ENCODE assay signal across 8 mouse cellular contexts in genomic region chr5:88886349-88886667, GRCm38 (mm10). TPM values are rescaled to one million over a fixed set of nuclear protein-coding genes. Genes with fewer than 3 reads are reported as not detected.
A peak's percentile ranks its signal among the peaks of the same experiment; 100 is the strongest.
DNase-seq lines count a peak whose midpoint lies in the region; ATAC-seq and TF ChIP-seq lines count a peak whose summit lies in the region.

No protein-coding gene starts in this region.

- H3K4me2 ChIP-seq in liver, embryonic 13.5 days = peak overlapping the region; percentile 67

- DNase-seq in testis, postnatal 10 days (ENCODE audit: low spot score) = no peak
- no peak for DNase-seq in liver, embryonic 13.5 days
- no peak for DNase-seq in retina, postnatal 1 day
- DNase-seq in right cerebral cortex, adult 2 months (ENCODE audit: low spot score in 2 of 2) = no peak

- no peaks in the 10 kb centered on the region for H3K4me1 ChIP-seq in erythroblast, embryonic 14.5 days (ENCODE audit: control insufficient read depth)
- peaks cover 9% of the 10 kb centered on the region for H3K4me1 ChIP-seq in testis, adult 2 months (ENCODE audit: control insufficient read depth, insufficient read depth, low read length)
- peaks cover 9% of the 10 kb centered on the region; the same call in 1 of the 2 replicates for H3K4me1 ChIP-seq in liver, embryonic 13.5 days (replicated peaks)

- H3K27me3 ChIP-seq in erythroblast, embryonic 14.5 days (ENCODE audit: control insufficient read depth) = peaks cover 54% of the 10 kb centered on the region
- H3K27me3 ChIP-seq in testis, adult 2 months (ENCODE audit: control insufficient read depth, insufficient read depth, low read length) = no peaks in the 10 kb centered on the region
- H3K27me3 ChIP-seq in liver, embryonic 13.5 days = peaks cover 55% of the 10 kb centered on the region

- ATAC-seq in erythroblast, adult 5-6 weeks (replicated peaks; ENCODE audit: low FRiP score, poor library complexity, severe bottlenecking) = no peak
- no peak for ATAC-seq in liver, embryonic 13.5 days (ENCODE audit: low read depth)
- no peak; the same call in 1 of the 2 replicates for ATAC-seq in frontal cortex, adult (ENCODE audit: low TSS enrichment)

- TF ChIP-seq POLR2A in testis, adult 2 months (IDR thresholded peaks at IDR 0.05; ENCODE audit: control insufficient read depth, low read depth, low read length) = no peak

- WGBS in liver, embryonic 13.5 days (ENCODE audit: insufficient replicate concordance) = 2% methylated on average over 14 of the region's 14 CpGs

- TF ChIP-seq CTCF in testis, adult 2 months (IDR thresholded peaks at IDR 0.05; ENCODE audit: control insufficient read depth, insufficient read depth, insufficient replicate concordance, low read depth, low read length) = no peak

- no peaks in the 10 kb centered on the region for H3K9me3 ChIP-seq in erythroblast, embryonic 14.5 days (ENCODE audit: control insufficient read depth, low read length)
- no peaks in the 10 kb centered on the region for H3K9me3 ChIP-seq in liver, embryonic 13.5 days (replicated peaks)

- peak overlapping the region; percentile 24 for H3K4me3 ChIP-seq in erythroblast, embryonic 14.5 days (replicated peaks)
- H3K4me3 ChIP-seq in testis, adult 2 months (ENCODE audit: control insufficient read depth, low read depth, low read length) = peak overlapping the region; percentile 56
- peak overlapping the region; percentile 62 for H3K4me3 ChIP-seq in liver, embryonic 13.5 days (replicated peaks)

- no peak overlapping the region for H3K9ac ChIP-seq in liver, embryonic 13.5 days

- no peak overlapping the region for H3K27ac ChIP-seq in testis, adult 2 months (ENCODE audit: control insufficient read depth, insufficient read depth, low read depth, low read length)
- no peak overlapping the region for H3K27ac ChIP-seq in liver, embryonic 13.5 days

- H3K36me3 ChIP-seq in erythroblast, embryonic 14.5 days (ENCODE audit: control insufficient read depth) = no peaks in the 10 kb centered on the region
- H3K36me3 ChIP-seq in testis, adult 2 months (ENCODE audit: control insufficient read depth, insufficient read depth, low read length) = no peaks in the 10 kb centered on the region
- H3K36me3 ChIP-seq in liver, embryonic 13.5 days = no peaks in the 10 kb centered on the region

RNA-seq across cellular contexts. Expression of gene Slc4a4, which starts 0.3 kb away (rescaled TPM):
- polyA plus RNA-seq in erythroblast, embryonic 14.5 days (2012) = 0.02 TPM in 1 of 2 replicates, not detected in the other
- total RNA-seq in erythroblast, adult 5-6 weeks (2015; ENCODE audit: low replicate concordance) = not detected in 2 replicates
- not detected in 2 replicates for total RNA-seq in erythroblast, adult 5-6 weeks (2017; ENCODE audit: low replicate concordance)
- 0.38 and 0.47 TPM in 2 replicates for polyA plus RNA-seq in testis, adult 2 months (2012; rRNA removed)
- 0.70 and 0.75 TPM in 2 replicates for polyA plus RNA-seq in liver, embryonic 13.5 days (2015; fragmentation: Nextera tagmentation; extraction: Ambion mirVana)
